Mouse (Mus musculus) intestine, postnatal 0 days (tissue): Measurements from ENCODE around the gene Dnajc5. TPM values are rescaled to one million over a fixed set of nuclear protein-coding genes. Genes with fewer than 3 reads are reported as not detected.

Experiments used
- ATAC-seq: fragments of 200-750 bp; cut with Nextera tagmentation; 2 replicates; pipeline ENCODE4 v1.8.0; 2017; ENCODE audit warnings: mild to moderate bottlenecking, moderate TSS enrichment, moderate library complexity
- H3K27ac ChIP-seq: fragments of 300-500 bp; sonication (generic); 2 replicates; pipeline ENCODE4 v1.5.1; 2014; ENCODE audit warnings: mild to moderate bottlenecking, low read depth, low read length, moderate library complexity
- H3K27me3 ChIP-seq: fragments of 300-500 bp; sonication (generic); replicated peaks from 2 replicates; pipeline ENCODE4 v1.6.1; 2014; ENCODE audit warnings: low read length, mixed read lengths; ENCODE audit not compliant: control insufficient read depth, insufficient read depth
- H3K36me3 ChIP-seq: fragments of 300-500 bp; sonication (generic); 2 replicates; pipeline ENCODE4 v1.6.1; 2014; ENCODE audit warnings: mild to moderate bottlenecking, moderate library complexity; ENCODE audit not compliant: control insufficient read depth, insufficient read depth
- H3K4me1 ChIP-seq: fragments of 300-500 bp; sonication (generic); replicated peaks from 2 replicates; pipeline ENCODE4 v1.6.1; 2014; ENCODE audit warnings: antibody characterized with exemption, low read length, mixed read lengths; ENCODE audit not compliant: control insufficient read depth, insufficient read depth
- H3K4me2 ChIP-seq: fragments of 300-500 bp; sonication (generic); replicated peaks from 2 replicates; pipeline ENCODE4 v1.6.1; 2014; ENCODE audit warnings: low read depth, mild to moderate bottlenecking, moderate library complexity
- H3K4me3 ChIP-seq: fragments of 300-500 bp; sonication (generic); 2 replicates; pipeline ENCODE4 v1.5.1; 2014; ENCODE audit warnings: low read depth, low read length
- H3K9ac ChIP-seq: fragments of 300-500 bp; sonication (generic); 2 replicates; pipeline ENCODE4 v1.6.1; 2014; ENCODE audit warnings: mild to moderate bottlenecking, low read depth, low read length
- H3K9me3 ChIP-seq: fragments of 300-500 bp; sonication (generic); 2 replicates; pipeline ENCODE4 v1.6.1; 2016; ENCODE audit warnings: mixed run types; ENCODE audit not compliant: control insufficient read depth
- CTCF ChIP-seq: sonication (generic); IDR thresholded peaks from 2 replicates; pipeline ENCODE4 v1.5.1; 2016; ENCODE audit warnings: low read depth, mild to moderate bottlenecking, control low read depth, antibody characterized with exemption, moderate library complexity
- WGBS: fragments of 180-500 bp; shearing (Covaris S2); extraction: QIAGEN DNeasy Blood & Tissue Kit; methylation state at CpG from one replicate; pipeline ENCODE4 v1.1.7; 2014; 5-methylcytosine and 5-hydroxymethylcytosine counted together
- polyA plus RNA-seq: library from polyadenylated mRNA; unstranded; fragments of >200 nt; fragmentation: Nextera tagmentation; extraction: Ambion mirVana; gene quantifications from 2 replicates; pipeline ENCODE4 v1.2.1, GENCODE M21; 2015

Gene Dnajc5
- polyA plus RNA-seq, 1 experiment from 2014 or later: 62.9 TPM

DNA sequence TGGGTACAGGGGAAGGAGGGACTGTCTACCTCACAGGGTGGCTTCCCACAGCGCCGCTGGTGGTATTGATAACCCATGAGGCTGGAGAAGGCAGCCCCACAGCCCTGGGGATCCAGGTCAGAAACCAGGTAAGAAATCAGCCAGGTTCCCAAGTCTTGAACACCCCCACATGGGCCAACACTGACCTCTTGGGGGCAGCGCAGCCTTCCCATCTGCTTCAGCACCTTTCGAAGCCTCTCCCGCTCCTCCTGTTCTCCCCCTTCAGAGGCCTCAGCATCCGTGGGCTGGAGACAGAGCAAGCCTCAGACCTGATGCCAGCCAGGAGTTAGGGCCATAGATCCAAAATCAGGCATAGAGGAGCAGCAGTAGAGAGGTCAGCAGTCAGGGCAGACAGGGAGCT, 67.5 kb downstream of the Dnajc5 start:
- Histone ChIP-seq H3K4me3 (no peak overlapping the region), H3K27ac (no peak overlapping the region), H3K36me3 (peaks cover 62% of the 10 kb centered on the region), H3K9me3 (no peaks in the 10 kb centered on the region), H3K4me1 (peaks cover 5% of the 10 kb centered on the region; the same call in 1 of the 2 replicates), H3K4me2 (no peak overlapping the region), H3K9ac (no peak overlapping the region), H3K27me3 (no peaks in the 10 kb centered on the region)
- no peak for ATAC-seq
- peak; percentile 45 for TF ChIP-seq CTCF
- WGBS: 81% methylated on average over 6 of the region's 6 CpGs

DNA sequence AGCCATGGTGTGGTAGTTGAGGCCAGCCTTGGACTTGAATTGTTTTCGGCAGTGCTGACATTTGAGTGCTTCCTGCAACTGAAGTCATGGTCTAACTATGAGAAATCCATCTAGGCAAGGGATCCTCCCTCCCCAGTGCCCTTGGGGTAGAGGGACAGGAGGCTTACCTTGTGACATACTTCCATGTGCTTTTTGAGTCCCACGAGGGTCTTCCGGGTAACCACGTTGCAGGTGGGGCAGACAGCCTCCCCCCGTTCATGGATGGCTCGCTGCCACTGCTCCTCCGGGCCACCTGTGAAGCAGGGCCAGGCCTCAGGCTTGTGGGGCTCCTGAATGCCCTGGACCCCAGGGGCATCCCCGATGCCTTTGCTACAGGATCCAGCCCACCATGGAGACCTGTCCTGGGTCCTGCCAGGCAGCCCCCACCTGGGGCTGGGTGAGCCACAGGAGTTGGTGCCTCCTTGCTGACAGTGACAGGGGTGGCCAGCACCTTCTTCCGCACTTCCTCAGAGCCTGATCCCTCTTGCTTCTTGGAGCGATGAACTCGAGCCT, 68.0 kb downstream of the Dnajc5 start:
- H3K27me3 ChIP-seq: no peaks in the 10 kb centered on the region
- no peak overlapping the region for H3K9ac ChIP-seq
- no peak overlapping the region for H3K4me2 ChIP-seq
- no peaks in the 10 kb centered on the region for H3K9me3 ChIP-seq
- WGBS: 88% methylated on average over 11 of the region's 11 CpGs
- no peak overlapping the region for H3K27ac ChIP-seq
- no peak overlapping the region for H3K4me3 ChIP-seq
- ATAC-seq: no peak
- no peak for TF ChIP-seq CTCF
- peaks cover 5% of the 10 kb centered on the region; the same call in 1 of the 2 replicates for H3K4me1 ChIP-seq
- H3K36me3 ChIP-seq: peaks cover 62% of the 10 kb centered on the region

DNA sequence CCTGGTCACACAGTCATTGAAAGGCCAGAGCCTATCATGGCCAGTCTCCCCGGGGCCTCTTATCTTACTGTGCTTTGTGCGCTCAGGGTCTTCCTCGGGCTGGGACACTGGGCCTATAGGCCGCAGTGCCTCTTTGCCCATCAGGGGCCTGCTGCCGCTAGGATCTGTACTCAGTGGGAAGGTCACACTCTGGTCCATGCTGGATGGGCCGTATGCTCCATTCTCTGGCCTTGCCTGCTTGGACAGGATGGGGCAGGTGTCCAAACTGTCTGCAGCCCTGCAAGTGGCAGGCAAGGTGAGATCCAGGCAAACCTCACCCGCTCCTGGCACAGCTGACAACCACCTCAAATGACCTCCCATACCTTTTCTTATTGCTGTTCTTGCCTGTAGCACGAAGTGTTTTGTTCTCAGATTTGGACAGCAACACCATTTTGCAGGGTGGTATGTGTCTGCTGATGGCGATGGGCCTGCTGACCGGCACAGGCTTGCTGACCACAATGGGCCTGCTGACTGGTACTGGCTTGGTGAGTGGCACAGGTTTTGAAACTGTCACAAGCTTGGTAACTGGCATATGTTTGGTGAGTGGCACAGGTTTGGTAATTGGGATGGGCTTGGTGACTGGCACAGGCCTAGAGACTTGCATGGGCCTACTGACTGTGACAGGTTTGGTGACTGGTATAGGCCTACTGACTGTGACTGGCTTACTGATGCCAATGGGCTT, 68.9 kb downstream of the Dnajc5 start:
- Histone ChIP-seq H3K9me3 (no peaks in the 10 kb centered on the region), H3K4me1 (peaks cover 5% of the 10 kb centered on the region; the same call in 1 of the 2 replicates), H3K4me2 (no peak overlapping the region), H3K9ac (no peak overlapping the region), H3K27me3 (no peaks in the 10 kb centered on the region), H3K36me3 (peaks cover 62% of the 10 kb centered on the region), H3K27ac (no peak overlapping the region), H3K4me3 (no peak overlapping the region)
- WGBS: 93% methylated on average over 10 of the region's 10 CpGs
- no peak for ATAC-seq
- no peak for TF ChIP-seq CTCF

DNA sequence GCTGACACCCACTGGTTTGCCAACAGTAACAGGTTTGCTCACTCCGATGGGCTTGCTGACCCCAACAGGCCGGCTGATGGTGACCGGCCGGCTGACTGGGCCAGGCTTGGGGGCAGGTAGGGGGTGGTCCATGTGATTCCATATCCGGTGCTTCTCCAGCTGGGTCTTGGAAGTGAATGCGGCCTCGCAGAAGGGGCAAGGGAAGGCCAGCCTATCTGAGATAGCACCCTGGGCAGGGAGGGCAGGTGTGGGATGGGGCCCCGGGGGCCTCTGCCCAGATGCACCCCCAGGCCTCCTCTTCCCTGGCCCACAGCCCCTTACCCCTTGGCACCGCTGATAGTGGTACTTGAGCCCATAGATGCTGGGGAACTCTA, 69.4 kb downstream of the Dnajc5 start:
- Histone ChIP-seq H3K4me2 (no peak overlapping the region), H3K9ac (no peak overlapping the region), H3K4me3 (no peak overlapping the region), H3K36me3 (peaks cover 56% of the 10 kb centered on the region), H3K27ac (no peak overlapping the region), H3K27me3 (no peaks in the 10 kb centered on the region), H3K9me3 (no peaks in the 10 kb centered on the region), H3K4me1 (peaks cover 5% of the 10 kb centered on the region; the same call in 1 of the 2 replicates)
- ATAC-seq: no peak
- 94% methylated on average over 9 of the region's 9 CpGs for WGBS
- TF ChIP-seq CTCF: no peak

DNA sequence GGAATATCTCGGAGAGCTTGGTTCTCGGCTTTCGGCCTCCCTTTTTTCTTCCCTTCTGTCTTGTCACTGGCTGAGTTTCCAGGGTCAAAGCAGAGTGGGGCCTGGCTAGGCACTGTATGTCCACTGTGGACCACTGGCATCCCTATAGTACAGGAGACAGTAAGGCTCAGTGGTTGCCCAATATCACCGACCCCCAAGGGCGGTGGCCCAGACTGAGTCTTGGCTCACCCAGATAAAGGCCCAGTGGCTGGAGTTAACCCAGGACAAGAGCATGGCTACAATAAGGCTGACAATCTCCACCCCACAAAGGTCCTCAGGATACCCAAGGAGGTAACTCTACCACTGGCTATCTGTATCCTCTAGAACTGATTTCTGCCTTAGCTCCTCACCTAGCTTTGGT, 70.2 kb downstream of the Dnajc5 start:
- Histone ChIP-seq H3K4me3 (no peak overlapping the region), H3K9me3 (no peaks in the 10 kb centered on the region), H3K27ac (no peak overlapping the region), H3K36me3 (peaks cover 51% of the 10 kb centered on the region), H3K4me1 (peaks cover 5% of the 10 kb centered on the region; the same call in 1 of the 2 replicates), H3K9ac (no peak overlapping the region), H3K27me3 (no peaks in the 10 kb centered on the region), H3K4me2 (no peak overlapping the region)
- ATAC-seq: no peak
- 88% methylated on average over 5 of the region's 5 CpGs for WGBS
- TF ChIP-seq CTCF: no peak

DNA sequence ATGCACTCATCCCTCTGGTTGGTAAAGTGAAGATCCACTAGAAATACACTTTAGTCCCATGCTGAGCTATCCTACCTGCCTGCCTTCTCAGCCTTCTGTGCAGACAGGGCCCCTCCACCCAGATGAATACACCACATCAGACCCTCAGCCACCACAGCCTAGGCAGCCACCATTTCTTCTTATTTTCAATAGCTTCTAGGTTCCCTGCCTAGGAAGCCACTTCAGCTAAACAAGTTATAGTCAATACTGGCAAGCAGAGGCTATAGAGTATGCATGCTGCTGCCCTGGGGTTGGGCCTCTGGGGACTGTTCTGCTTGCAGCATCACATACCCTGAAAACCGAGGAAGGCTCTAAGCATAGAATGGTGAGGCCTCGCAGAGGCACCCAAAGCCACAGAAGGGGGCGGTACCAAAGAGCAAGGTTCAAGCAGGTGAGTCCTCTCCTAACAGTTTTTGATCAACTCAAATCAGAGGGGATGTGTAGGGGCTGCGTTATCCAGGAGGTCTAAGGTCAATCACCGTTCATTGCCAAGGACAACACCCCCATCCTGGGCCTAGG, 71.3 kb downstream of the Dnajc5 start, which contains the start of gene Prpf6:
Prpf6 (plus strand) TSS at position 341 of the 558 bp plus-strand sequence.
- peak within 1 kb of the TSS; percentile 91 for H3K27ac ChIP-seq
- no peaks in the 10 kb centered on the region for H3K27me3 ChIP-seq
- H3K9me3 ChIP-seq: no peaks in the 10 kb centered on the region
- peaks cover 5% of the 10 kb centered on the region; the same call in 1 of the 2 replicates for H3K4me1 ChIP-seq
- H3K36me3 ChIP-seq: peaks cover 39% of the 10 kb centered on the region
- H3K4me3 ChIP-seq: peak within 1 kb of the TSS; percentile 68
- peak within 1 kb of the TSS; percentile 82 for H3K4me2 ChIP-seq
- TF ChIP-seq CTCF: no peak
- peak; percentile 53 for ATAC-seq
- WGBS: 6% methylated on average over 5 of the region's 5 CpGs
- peak within 1 kb of the TSS; percentile 91 for H3K9ac ChIP-seq
